Mouse (Mus musculus) lung, adult 2 months (tissue): Measurements from ENCODE around the gene Ssx2ip.

Experiments used
- CTCF ChIP-seq: fragments of 200-500 bp; IDR thresholded peaks from 2 replicates; pipeline ENCODE4 v1.5.1; 2011; ENCODE audit warnings: mild to moderate bottlenecking, low read length, control low read depth; ENCODE audit not compliant: insufficient read depth
- POLR2A ChIP-seq: fragments of 200-500 bp; IDR thresholded peaks from 2 replicates; pipeline ENCODE4 v1.6.1; 2011; ENCODE audit warnings: low read depth, mild to moderate bottlenecking, control low read depth, low read length, borderline replicate concordance; ENCODE audit errors: extremely low read depth

DNA sequence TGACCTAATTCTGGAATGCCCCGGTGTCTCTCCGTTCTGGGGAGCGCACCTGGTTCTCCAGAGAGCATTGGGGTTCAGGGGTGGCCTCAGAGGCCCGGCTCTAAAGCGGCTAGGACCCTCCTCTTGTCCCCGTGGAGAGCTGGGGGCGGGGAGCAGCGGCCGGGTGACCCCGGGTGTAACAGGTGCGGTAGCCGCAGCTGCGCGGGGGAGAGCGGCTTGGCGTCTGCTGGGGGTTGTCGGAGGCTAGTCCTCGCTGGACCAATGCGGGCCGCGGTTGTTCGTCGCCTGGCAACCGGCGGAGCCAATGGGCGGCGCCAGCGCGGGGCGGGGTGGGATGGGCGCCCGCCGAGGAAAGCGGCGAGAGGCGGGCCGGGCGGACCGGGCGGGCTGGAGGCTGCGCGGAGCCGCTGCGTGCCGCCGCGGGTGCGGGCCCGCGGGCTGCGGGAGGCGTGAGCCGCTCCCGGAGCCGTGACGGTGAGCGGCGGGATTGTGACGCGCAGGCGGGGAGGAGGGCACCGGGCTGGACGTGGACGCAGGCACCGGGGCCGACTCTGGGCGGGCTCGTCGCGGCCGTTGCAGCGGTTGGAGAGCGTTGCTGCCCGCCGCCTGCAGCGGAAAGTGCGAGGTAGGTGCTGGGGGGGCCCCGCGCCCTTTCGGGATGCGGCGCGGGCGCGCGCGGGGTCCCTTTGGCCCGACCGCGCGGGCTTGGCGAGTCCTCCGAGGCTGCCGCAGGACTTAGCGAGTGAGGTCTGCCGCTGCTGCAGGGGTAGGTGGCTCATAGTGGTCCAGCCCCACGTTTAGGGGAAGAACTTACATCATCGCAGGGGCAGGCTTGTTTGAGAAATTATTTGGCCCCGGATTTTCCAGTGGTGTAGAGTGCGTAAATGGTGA lies at the start of gene Ssx2ip:
- TF ChIP-seq CTCF = no peak
- TF ChIP-seq POLR2A = 0 out of 2 replicates have a peak, but pooled peaks have one; percentile 17
